Mouse (Mus musculus): Measurements from ENCODE around the gene Hoxb3.

- TF ChIP-seq CTCF (IDR thresholded peaks at IDR 0.05; ENCODE audit: control insufficient read depth, insufficient read depth, insufficient replicate concordance, low read depth, low read length) = no peak
- TF ChIP-seq POLR2A (IDR thresholded peaks at IDR 0.05; ENCODE audit: control insufficient read depth, low read depth, low read length) = no peak
Measured at GRCm38 (mm10) chr11:96281855-96282570, 41.1 kb upstream of the Hoxb3 start, which contains the start of gene Hoxb8.
